In genomic region chr2:33393951-33394635, GRCm38 (mm10) we compare ENCODE assay signal across 11 mouse cellular contexts. TPM values are rescaled to one million over a fixed set of nuclear protein-coding genes. Genes with fewer than 3 reads are reported as not detected.
DNase-seq lines count a peak whose midpoint lies in the region; ATAC-seq lines count a peak whose summit lies in the region.
"Had no signal": no experiment of that assay in that cellular context is flagged by ENCODE, and none has a peak within 500 bp of the region (broad histone marks: within the 10 kb centered on the region; RNA-seq: fewer than 3 reads in every experiment).

No protein-coding gene starts in this region.

- H3K4me2 ChIP-seq in forebrain, embryonic 15.5 days (replicated peaks): no peak overlapping the region
- H3K4me2 ChIP-seq in midbrain, embryonic 14.5 days (ENCODE audit: low read length): no peak overlapping the region
- H3K4me2 ChIP-seq in heart, embryonic 12.5 days: no peak overlapping the region
- H3K4me2 ChIP-seq: heart, embryonic 15.5 days had no signal

- peak; percentile 31 to 57 for DNase-seq in left cerebral cortex, postnatal 25 days (ENCODE audit: low spot score in 2 of 2)
- DNase-seq in left cerebral cortex, adult 8-10 months (ENCODE audit: low spot score in 2 of 2): no peak
- DNase-seq in cerebellum, adult 11-12 months: peak; percentile 81
- peak; percentile 81 for DNase-seq in midbrain, embryonic 14.5 days
- DNase-seq in urinary bladder, postnatal 14 days (ENCODE audit: low spot score): no peak
- DNase-seq in gastrocnemius, adult 18-20 months (ENCODE audit: low spot score): no peak
- DNase-seq: spleen, adult 18-20 months; thymus, postnatal 36 days had no signal

- ATAC-seq in forebrain, embryonic 15.5 days (replicated peaks): peak; percentile 91
- ATAC-seq in midbrain, embryonic 14.5 days (ENCODE audit: low FRiP score, low TSS enrichment): peak; percentile 50; the same call in 1 of the 2 replicates
- ATAC-seq in heart, embryonic 12.5 days (ENCODE audit: insufficient number of reproducible peaks, low FRiP score): no peak

- intact Hi-C loops in left cerebral cortex, postnatal 25 days (cut with DNase I): no loop called here

- no peaks in the 10 kb centered on the region for H3K27me3 ChIP-seq in forebrain, embryonic 15.5 days
- H3K27me3 ChIP-seq in midbrain, embryonic 14.5 days (ENCODE audit: control insufficient read depth, insufficient read depth, low read length): no peaks in the 10 kb centered on the region
- H3K27me3 ChIP-seq in heart, embryonic 12.5 days (replicated peaks): no peaks in the 10 kb centered on the region
- H3K27me3 ChIP-seq: heart, embryonic 15.5 days had no signal

- 43% methylated on average over 11 of the region's 11 CpGs for WGBS in forebrain, embryonic 15.5 days
- 57% methylated on average over 11 of the region's 11 CpGs for WGBS in midbrain, embryonic 14.5 days
- 69% methylated on average over 11 of the region's 11 CpGs for WGBS in heart, embryonic 12.5 days

- no peaks in the 10 kb centered on the region for H3K9me3 ChIP-seq in forebrain, embryonic 15.5 days
- no peaks in the 10 kb centered on the region for H3K9me3 ChIP-seq in midbrain, embryonic 14.5 days (ENCODE audit: control insufficient read depth, low read length)
- H3K9me3 ChIP-seq in heart, embryonic 12.5 days (replicated peaks): peaks cover 5% of the 10 kb centered on the region; the same call in 1 of the 2 replicates
- H3K9me3 ChIP-seq: heart, embryonic 15.5 days had no signal

- peaks cover 11% of the 10 kb centered on the region for H3K4me1 ChIP-seq in forebrain, embryonic 15.5 days
- H3K4me1 ChIP-seq in midbrain, embryonic 14.5 days (ENCODE audit: control insufficient read depth, insufficient read depth, low read length): peaks cover 5% of the 10 kb centered on the region; the same call in 1 of the 2 replicates
- no peaks in the 10 kb centered on the region for H3K4me1 ChIP-seq in heart, embryonic 12.5 days (replicated peaks)
- H3K4me1 ChIP-seq: heart, embryonic 15.5 days had no signal

- H3K27ac ChIP-seq in forebrain, embryonic 15.5 days (replicated peaks): peak overlapping the region; percentile 86
- peak overlapping the region; percentile 37; the same call in 1 of the 2 replicates for H3K27ac ChIP-seq in midbrain, embryonic 14.5 days (replicated peaks; ENCODE audit: low read depth, low read length)
- no peak overlapping the region for H3K27ac ChIP-seq in heart, embryonic 12.5 days (ENCODE audit: poor library complexity, severe bottlenecking)
- H3K27ac ChIP-seq: heart, embryonic 15.5 days had no signal

- H3K9ac ChIP-seq in forebrain, embryonic 15.5 days (replicated peaks): no peak overlapping the region
- H3K9ac ChIP-seq in midbrain, embryonic 14.5 days (replicated peaks; ENCODE audit: low read length): no peak overlapping the region
- no peak overlapping the region for H3K9ac ChIP-seq in heart, embryonic 12.5 days
- H3K9ac ChIP-seq: heart, embryonic 15.5 days had no signal

- no peaks in the 10 kb centered on the region for H3K36me3 ChIP-seq in forebrain, embryonic 15.5 days
- H3K36me3 ChIP-seq in midbrain, embryonic 14.5 days (ENCODE audit: control insufficient read depth, insufficient read depth, low read length): no peaks in the 10 kb centered on the region
- no peaks in the 10 kb centered on the region for H3K36me3 ChIP-seq in heart, embryonic 12.5 days
- H3K36me3 ChIP-seq: heart, embryonic 15.5 days had no signal

- H3K4me3 ChIP-seq in forebrain, embryonic 15.5 days: no peak overlapping the region
- no peak overlapping the region for H3K4me3 ChIP-seq in midbrain, embryonic 14.5 days (replicated peaks; ENCODE audit: low read depth, low read length)
- no peak overlapping the region for H3K4me3 ChIP-seq in heart, embryonic 12.5 days
- H3K4me3 ChIP-seq: heart, embryonic 15.5 days had no signal

RNA-seq across cellular contexts. Expression of gene Ralgps1, which starts 22.8 kb away (rescaled TPM):
- total RNA-seq in left cerebral cortex, postnatal 25 days (2021): 10 to 100 TPM; 56.8 to 59.2 TPM
- 10 to 100 TPM; 59.8 to 68.0 (median 67.1) TPM for total RNA-seq in left cerebral cortex, adult 8-10 months (2022)
- polyA plus RNA-seq in forebrain, embryonic 15.5 days (2015; fragmentation: Nextera tagmentation; extraction: Ambion mirVana): 39.1 and 40.5 TPM in 2 replicates
- polyA plus RNA-seq in midbrain, embryonic 14.5 days (2014; fragmentation: Nextera tagmentation; extraction: Ambion mirVana): 41.1 and 58.8 TPM in 2 replicates
- total RNA-seq in gastrocnemius, adult 18-20 months (2021): 1 to 10 TPM; 2.0 to 3.3 TPM
- polyA plus RNA-seq in heart, embryonic 12.5 days (2016; fragmentation: Nextera tagmentation; extraction: Ambion mirVana): 5.4 and 6.3 TPM in 2 replicates

RNA-seq across cellular contexts. Expression of gene Zbtb34, which starts 37.0 kb away (rescaled TPM):
- 10 to 100 TPM; 24.2 to 26.2 TPM for total RNA-seq in left cerebral cortex, postnatal 25 days (2021)
- 10 to 100 TPM; 22.7 to 30.4 (median 24.4) TPM for total RNA-seq in left cerebral cortex, adult 8-10 months (2022)
- 7.1 and 8.5 TPM in 2 replicates for polyA plus RNA-seq in forebrain, embryonic 15.5 days (2015; fragmentation: Nextera tagmentation; extraction: Ambion mirVana)
- polyA plus RNA-seq in midbrain, embryonic 14.5 days (2014; fragmentation: Nextera tagmentation; extraction: Ambion mirVana): 5.6 and 9.2 TPM in 2 replicates
- 1 to 10 TPM; 2.9 to 3.0 TPM for total RNA-seq in gastrocnemius, adult 18-20 months (2021)
- 6.9 and 8.1 TPM in 2 replicates for polyA plus RNA-seq in heart, embryonic 12.5 days (2016; fragmentation: Nextera tagmentation; extraction: Ambion mirVana)

Comparison
In these comparisons a context has a peak if more than half of its experiments do, and no peak if none do; other contexts are left out.
1. DNase-seq: peak in left cerebral cortex, postnatal 25 days (2 of 2), cerebellum, adult 11-12 months (single experiment) and midbrain, embryonic 14.5 days (single experiment); none in left cerebral cortex, adult 8-10 months (0 of 2), urinary bladder, postnatal 14 days (single experiment) and gastrocnemius, adult 18-20 months (single experiment).
2. RNA of gene Ralgps1, which starts 22.8 kb away (total RNA-seq): 59.8 to 68.0 TPM in left cerebral cortex, adult 8-10 months and 56.8 to 59.2 TPM in left cerebral cortex, postnatal 25 days; 2.0 to 3.3 TPM in gastrocnemius, adult 18-20 months; every median in the first group is over 10 times any median in the second.
3. RNA of gene Zbtb34, which starts 37.0 kb away (total RNA-seq): 24.2 to 26.2 TPM in left cerebral cortex, postnatal 25 days and 22.7 to 30.4 TPM in left cerebral cortex, adult 8-10 months; 2.9 to 3.0 TPM in gastrocnemius, adult 18-20 months; every median in the first group is over 4 times any median in the second.